Mouse (Mus musculus) inflammation-experienced regulatory T-cells, adult 6 months (primary cell): Measurements from ENCODE around the gene Arf6. TPM values are rescaled to one million over a fixed set of nuclear protein-coding genes. Genes with fewer than 3 reads are reported as not detected.
"Not testable (repeated sequence)": the region's sequence is repeated elsewhere in the genome, so short reads cannot be mapped to it uniquely, and the experiment has no call there.

ENCODE experiments used
- ATAC-seq: one replicate; pipeline ENCODE4 v1.8.0; 2017
- polyA plus RNA-seq, 3 experiments: library from polyadenylated mRNA; unstranded; fragments of 100-300 nt; shearing (Covaris generic); gene quantifications; one replicate each; pipeline ENCODE4 v1.2.1; 2017

Gene Arf6
- polyA plus RNA-seq: 10 to 100 TPM; 40.5 to 93.3 (median 88.9) TPM

- peak; percentile 74 for ATAC-seq
Measured at GRCm38 (mm10) chr12:69371854-69372671, at the start of gene Arf6, which contains the start of gene Gm9887. Gene Arf6 (plus strand): TSS chr12:69372150. Gene Gm9887 (minus strand): TSS chr12:69372458.

GRCm38 (mm10) chr12:69331187-69331586, 40.8 kb upstream of the Arf6 start:
- ATAC-seq: no peak

GRCm38 (mm10) chr12:69332147-69332546, 39.8 kb upstream of the Arf6 start:
- no peak for ATAC-seq

- peak; percentile 80 for ATAC-seq
Measured at GRCm38 (mm10) chr12:69333547-69333946, 38.4 kb upstream of the Arf6 start.

- ATAC-seq: no peak
Measured at GRCm38 (mm10) chr12:69349928-69350327, 22.0 kb upstream of the Arf6 start.

- peak; percentile 54 for ATAC-seq
Measured at GRCm38 (mm10) chr12:69351685-69352084, 20.3 kb upstream of the Arf6 start.

- peak; percentile 35 for ATAC-seq
Measured at GRCm38 (mm10) chr12:69356546-69357299, 15.2 kb upstream of the Arf6 start, which contains the start of gene Nemf. Gene Nemf (minus strand): TSS chr12:69357165.

- no peak for ATAC-seq
Measured at GRCm38 (mm10) chr12:69357300-69357646, 14.7 kb upstream of the Arf6 start.

- peak; percentile 41 for ATAC-seq
Measured at GRCm38 (mm10) chr12:69360655-69360996, 11.3 kb upstream of the Arf6 start.

GRCm38 (mm10) chr12:69360997-69361899, 10.7 kb upstream of the Arf6 start:
- ATAC-seq: peak; percentile 85

GRCm38 (mm10) chr12:69361919-69362318, 10.0 kb upstream of the Arf6 start:
- ATAC-seq: no peak

- ATAC-seq: no peak
Measured at GRCm38 (mm10) chr12:69362388-69362787, 9.6 kb upstream of the Arf6 start.

- not testable (repeated sequence) for ATAC-seq
Measured at GRCm38 (mm10) chr12:69363110-69363509, 8.8 kb upstream of the Arf6 start.

GRCm38 (mm10) chr12:69363899-69364762, 7.8 kb upstream of the Arf6 start:
- peak; percentile 50 for ATAC-seq

GRCm38 (mm10) chr12:69365757-69366156, 6.2 kb upstream of the Arf6 start:
- no peak for ATAC-seq

GRCm38 (mm10) chr12:69366424-69366823, 5.5 kb upstream of the Arf6 start:
- no peak for ATAC-seq

- no peak for ATAC-seq
Measured at GRCm38 (mm10) chr12:69367557-69367956, 4.4 kb upstream of the Arf6 start.

- no peak for ATAC-seq
Measured at GRCm38 (mm10) chr12:69370936-69371335, 1.0 kb upstream of the Arf6 start.

- ATAC-seq: peak; percentile 53
Measured at GRCm38 (mm10) chr12:69371421-69371853, 513 bp upstream of the Arf6 start.

- ATAC-seq: no peak
Measured at GRCm38 (mm10) chr12:69372731-69373331, 881 bp downstream of the Arf6 start.
